Mouse (Mus musculus) bone marrow macrophage, adult 2 months (primary cell): Measurements from ENCODE around the gene Polr2i. TPM values are rescaled to one million over a fixed set of nuclear protein-coding genes. Genes with fewer than 3 reads are reported as not detected.
"Not testable (repeated sequence)": the region's sequence is repeated elsewhere in the genome, so short reads cannot be mapped to it uniquely, and the experiment has no call there.

ENCODE experiments used
- H3K27ac ChIP-seq: 2 replicates; pipeline ENCODE4 v1.5.1; 2012; ENCODE audit warnings: low read depth, low read length; ENCODE audit not compliant: insufficient read depth
- H3K4me1 ChIP-seq: 2 replicates; pipeline ENCODE4 v1.6.1; 2012; ENCODE audit warnings: low read length; ENCODE audit not compliant: control insufficient read depth, insufficient read depth
- H3K4me3 ChIP-seq: 2 replicates; pipeline ENCODE4 v1.5.1; 2012; ENCODE audit warnings: mild to moderate bottlenecking, low read length, moderate library complexity; ENCODE audit not compliant: insufficient read depth
- CTCF ChIP-seq: IDR thresholded peaks from 2 replicates; pipeline ENCODE4 v1.5.1; 2012; ENCODE audit warnings: low read depth, mild to moderate bottlenecking, low read length, moderate library complexity
- POLR2A ChIP-seq: IDR thresholded peaks from 2 replicates; pipeline ENCODE4 v1.6.1; 2012; ENCODE audit warnings: mild to moderate bottlenecking, low read depth, low read length, borderline replicate concordance
- polyA plus RNA-seq: library from polyadenylated mRNA; stranded (reverse); fragments of >200 nt; gene quantifications from 2 replicates; pipeline ENCODE4 v1.2.4, GENCODE M21; 2012; ENCODE audit not compliant: missing spikeins, insufficient read depth, insufficient read length

Gene Polr2i
- 47.6 and 50.3 TPM in 2 replicates for polyA plus RNA-seq

DNA sequence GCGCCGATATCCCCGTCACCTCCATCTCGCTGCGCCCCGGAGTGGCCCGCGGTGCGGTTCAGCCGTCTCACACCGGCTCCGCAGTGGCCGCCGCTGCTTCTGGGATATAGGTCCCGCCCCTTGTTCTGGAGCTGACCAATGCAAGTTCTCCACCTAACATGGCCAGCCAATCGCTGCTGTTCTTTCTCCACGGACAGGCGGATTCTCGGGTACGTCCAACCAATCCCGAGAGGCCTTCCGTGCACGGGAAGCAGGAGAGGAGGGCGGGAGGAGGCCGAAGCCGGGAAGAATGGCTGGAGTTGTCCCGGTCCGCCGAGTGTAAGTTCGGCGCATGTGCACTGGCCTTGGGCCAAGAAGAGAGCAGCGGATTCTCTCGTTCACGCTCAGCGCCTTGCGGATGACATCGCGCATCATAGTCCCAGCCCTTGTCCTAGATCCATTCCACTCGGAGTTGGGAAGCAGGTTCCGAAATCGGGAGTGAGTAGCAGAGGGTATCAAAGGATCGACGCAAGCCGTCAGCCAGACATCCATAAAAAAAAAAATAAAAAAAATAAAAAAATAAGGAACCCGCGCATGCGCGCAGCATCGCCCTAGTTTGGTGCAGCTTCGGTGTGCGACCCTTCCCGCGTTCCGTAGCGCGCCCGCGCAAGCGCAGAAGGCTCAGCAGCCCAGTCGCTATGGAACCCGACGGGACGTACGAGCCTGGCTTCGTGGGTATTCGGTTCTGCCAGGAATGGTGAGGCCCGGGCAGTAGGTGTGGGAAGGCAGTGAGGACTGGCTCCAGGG lies at the start of gene Polr2i, which contains the start of gene Tbcb:
Polr2i (plus strand) TSS at position 280 of the 786 bp plus-strand sequence.
Tbcb (minus strand) TSS at position 604 of the 786 bp plus-strand sequence.
- TF ChIP-seq CTCF (no peak), POLR2A (peak; percentile 62; the same call in 1 of the 2 replicates)
- Histone ChIP-seq H3K4me3 (peak within 1 kb of the TSS; percentile 78), H3K27ac (peak within 1 kb of the TSS; percentile 84)

DNA sequence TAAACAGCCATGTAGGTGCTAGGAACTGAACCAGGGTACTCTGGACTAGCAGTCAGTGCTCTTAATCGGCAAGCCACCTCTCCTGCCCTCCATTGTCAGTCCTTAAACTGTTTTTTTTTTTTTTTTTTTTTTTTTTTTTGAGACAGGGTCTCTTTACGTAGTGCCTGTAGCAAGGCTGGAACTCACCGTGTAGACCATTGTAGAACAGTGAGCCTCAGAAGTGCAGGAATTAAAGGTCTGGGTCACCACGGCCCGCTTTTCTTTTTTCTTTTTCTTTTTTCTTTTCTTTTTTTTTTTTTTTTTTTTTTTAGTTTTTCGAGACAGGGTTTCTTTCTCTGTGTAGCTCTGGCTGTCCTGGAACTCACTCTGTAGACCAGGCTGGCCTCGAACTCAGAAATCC lies 48.6 kb upstream of the Polr2i start:
- not testable (repeated sequence) for H3K4me3 ChIP-seq, H3K27ac ChIP-seq, H3K4me1 ChIP-seq

More for the DNA sequence above, at the start of gene Polr2i, which contains the start of gene Tbcb:
- 0 out of 2 replicates have a peak, but pooled peaks cover 4% of the 10 kb centered on the region for H3K4me1 ChIP-seq

DNA sequence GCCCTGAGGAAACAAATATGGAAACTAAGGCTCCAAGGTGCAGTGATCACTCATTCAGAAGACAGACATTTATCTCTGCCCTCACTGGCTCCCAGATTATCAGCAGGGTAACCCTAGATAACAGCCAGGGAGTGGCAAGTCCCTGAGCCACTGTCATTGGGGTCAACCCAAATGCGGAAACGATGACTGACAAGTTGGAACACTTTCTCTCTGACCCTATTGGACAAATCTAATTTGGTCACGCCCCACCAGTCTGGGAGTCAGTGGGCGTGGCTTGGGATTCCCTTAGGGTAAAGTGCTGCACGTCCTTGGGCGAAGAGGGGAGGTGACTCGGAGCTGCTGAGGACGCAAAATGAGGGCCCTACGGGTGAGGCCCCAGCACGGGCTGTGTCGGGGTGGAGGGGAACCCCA lies 47.9 kb upstream of the Polr2i start, which contains the start of gene Cox7a1:
Cox7a1 (plus strand) TSS at position 266 of the 411 bp plus-strand sequence.
- H3K27ac ChIP-seq = no peak within 1 kb of the TSS; the same call in 1 of the 2 replicates

DNA sequence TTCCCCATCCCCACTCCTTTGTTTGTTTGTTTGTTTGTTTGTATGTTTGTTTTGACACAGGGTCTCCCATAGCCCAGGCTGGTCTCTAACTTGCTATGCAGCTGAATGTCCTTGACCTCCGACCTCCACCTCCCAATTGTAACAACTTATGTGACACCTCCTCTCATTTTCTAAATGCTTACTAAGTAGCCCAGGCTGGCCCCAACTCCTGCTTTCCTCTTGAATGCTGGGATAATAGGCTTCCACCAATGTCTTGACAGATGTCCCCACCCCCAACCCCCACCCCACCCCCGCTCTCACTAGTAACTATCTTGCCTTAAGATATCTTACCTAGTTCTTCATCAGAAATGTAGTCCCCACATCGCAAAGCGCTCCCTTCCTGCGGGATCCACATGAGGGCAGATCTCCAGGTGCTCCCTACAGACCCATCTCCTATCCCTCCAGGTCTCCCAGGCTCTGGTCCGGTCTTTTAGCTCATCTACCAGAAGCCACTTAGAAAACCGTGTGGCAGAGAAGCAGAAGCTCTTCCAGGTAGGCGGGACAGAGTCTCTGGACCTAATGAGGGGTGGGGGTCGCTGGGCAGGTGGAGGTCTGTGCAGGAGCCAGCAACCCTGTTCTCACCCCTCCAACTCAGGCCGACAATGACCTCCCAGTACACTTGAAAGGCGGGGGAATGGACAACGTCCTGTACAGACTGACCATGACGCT lies 47.0 kb upstream of the Polr2i start:
- H3K4me1 ChIP-seq = no peaks in the 10 kb centered on the region
- no peak overlapping the region for H3K27ac ChIP-seq
- H3K4me3 ChIP-seq = no peak overlapping the region
- TF ChIP-seq CTCF (no peak), POLR2A (no peak)

More for the DNA sequence above, 47.9 kb upstream of the Polr2i start, which contains the start of gene Cox7a1:
- Histone ChIP-seq H3K4me3 (peak within 1 kb of the TSS; percentile 55), H3K4me1 (no peaks in the 10 kb centered on the region)
- TF ChIP-seq CTCF = no peak
- no peak for TF ChIP-seq POLR2A

DNA sequence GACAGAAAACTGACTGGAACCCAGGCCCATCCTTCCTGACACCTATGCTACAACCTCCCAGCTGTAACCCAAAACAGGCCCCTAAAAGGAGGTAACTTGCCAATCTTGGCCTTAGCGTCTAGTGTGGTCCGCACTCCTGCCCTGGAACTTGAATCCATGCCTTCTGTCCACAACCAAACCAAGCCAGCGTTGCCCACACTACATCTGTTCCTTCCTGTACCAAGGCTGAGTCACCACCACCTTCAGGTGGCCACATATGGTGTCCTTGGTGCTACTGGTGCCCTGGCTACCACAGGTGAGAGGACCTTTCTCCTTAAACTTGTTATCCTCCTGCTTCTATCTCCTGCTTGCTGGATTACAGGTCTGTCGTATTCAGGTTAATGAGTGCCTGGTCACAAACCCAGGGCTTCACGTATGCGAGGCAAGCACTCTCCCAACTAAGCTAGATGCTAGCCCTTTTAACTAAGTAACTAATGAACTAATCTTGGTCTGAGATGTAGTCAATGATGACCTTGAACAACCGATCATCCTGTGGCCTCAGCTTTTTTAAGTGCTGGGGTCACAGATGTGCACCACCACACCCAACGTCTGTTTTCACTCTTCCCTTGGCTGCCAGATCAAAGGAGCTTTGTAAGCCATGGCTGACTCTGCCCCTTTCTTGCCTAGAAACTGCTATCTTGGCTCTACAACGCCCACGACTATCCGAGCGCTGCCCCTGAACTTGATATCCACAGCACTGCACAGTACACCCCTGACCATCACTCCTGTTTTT lies 43.2 kb upstream of the Polr2i start:
- TF ChIP-seq CTCF (no peak), POLR2A (no peak)
- Histone ChIP-seq H3K4me1 (peaks cover 5% of the 10 kb centered on the region), H3K4me3 (no peak overlapping the region), H3K27ac (no peak overlapping the region)

DNA sequence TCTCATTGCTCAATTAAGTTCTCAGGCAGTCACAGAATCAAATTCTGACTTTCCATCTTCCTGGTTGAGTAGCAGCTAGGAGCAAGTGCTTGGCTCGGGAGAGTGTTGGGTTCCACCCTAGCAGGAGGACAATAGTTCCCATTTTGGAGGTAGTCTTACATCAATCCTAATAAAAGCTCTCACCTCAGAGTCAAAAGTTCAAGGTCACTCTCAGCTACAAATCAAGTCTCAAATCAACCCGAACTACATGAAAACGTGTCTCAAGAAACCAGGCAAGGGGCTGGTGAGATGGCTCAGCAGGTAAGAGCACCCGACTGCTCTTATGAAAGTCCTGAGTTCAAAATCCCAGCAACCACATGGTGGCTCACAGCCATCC lies 42.6 kb upstream of the Polr2i start:
- no peak overlapping the region for H3K4me3 ChIP-seq
- TF ChIP-seq POLR2A = no peak
- no peak for TF ChIP-seq CTCF
- peaks cover 5% of the 10 kb centered on the region for H3K4me1 ChIP-seq
- H3K27ac ChIP-seq = no peak overlapping the region

DNA sequence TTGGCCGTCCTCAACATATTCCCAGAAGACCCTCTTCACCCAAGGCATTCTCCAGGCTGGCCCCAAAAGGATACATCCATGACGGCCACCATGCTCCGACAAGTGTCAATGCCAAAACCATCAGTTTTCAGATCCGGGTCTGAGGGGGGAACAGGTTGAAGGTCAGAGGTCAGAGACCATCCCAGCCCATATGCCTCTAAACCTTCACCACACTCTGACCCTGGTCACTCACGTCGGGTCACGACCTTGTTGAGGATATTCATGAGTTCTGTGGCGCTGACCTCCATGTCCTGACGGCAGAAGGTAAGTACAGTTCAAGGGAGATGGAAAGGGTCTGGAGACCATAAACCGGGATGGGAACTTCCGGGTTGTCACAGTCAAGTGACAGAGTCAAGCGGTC lies 39.7 kb upstream of the Polr2i start:
- H3K4me1 ChIP-seq = peaks cover 23% of the 10 kb centered on the region
- H3K4me3 ChIP-seq = no peak overlapping the region
- no peak for TF ChIP-seq POLR2A
- H3K27ac ChIP-seq = no peak overlapping the region

DNA sequence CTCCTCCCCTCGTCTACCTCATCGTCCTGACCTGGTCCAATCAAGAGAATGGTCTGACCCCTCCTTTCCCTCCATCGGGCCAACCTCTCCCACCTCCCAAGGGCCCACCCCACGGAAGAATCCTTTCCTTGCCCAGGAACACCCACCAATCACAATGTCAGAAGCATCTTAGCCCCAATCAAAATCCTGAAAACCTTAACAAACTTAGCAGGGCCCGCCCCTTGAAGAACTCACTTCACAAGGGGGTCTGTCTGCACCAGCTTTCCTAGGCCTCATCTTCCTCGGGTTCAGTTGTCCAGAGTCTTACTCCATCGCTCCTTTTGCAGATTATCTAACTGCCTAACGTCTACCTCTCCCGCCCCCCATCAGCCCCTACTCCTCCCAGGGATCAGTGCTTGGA lies 38.7 kb upstream of the Polr2i start:
- Histone ChIP-seq H3K4me3 (peak overlapping the region; percentile 66), H3K4me1 (peaks cover 23% of the 10 kb centered on the region), H3K27ac (no peak overlapping the region)
- TF ChIP-seq POLR2A = no peak
- no peak for TF ChIP-seq CTCF

DNA sequence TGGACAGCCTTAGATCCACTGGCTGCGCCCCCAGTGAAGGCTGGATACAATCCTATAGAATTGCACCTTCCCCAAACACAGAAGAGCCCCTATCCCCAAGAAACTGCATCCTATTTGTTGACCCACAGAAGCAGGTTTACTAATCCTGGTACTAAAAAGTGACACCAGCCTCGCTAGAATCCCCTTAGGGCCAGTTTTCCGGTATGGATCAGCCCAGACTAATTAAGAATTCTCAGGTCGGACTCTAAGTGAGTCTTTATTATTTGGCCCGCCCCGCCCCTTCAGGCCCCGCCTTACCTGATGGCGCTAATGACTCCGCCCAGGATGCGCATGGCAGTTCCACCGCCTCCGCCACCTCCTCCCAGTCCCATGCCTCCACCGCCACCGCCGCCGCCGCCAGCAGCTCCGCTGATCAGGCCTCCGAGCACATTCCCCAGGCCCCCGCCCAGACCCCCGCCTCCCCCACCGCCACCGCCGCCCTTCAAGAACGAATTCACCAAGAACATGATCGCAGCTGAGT lies 38.1 kb upstream of the Polr2i start:
- TF ChIP-seq POLR2A (no peak), CTCF (no peak)
- peaks cover 23% of the 10 kb centered on the region for H3K4me1 ChIP-seq
- H3K27ac ChIP-seq = no peak overlapping the region; the same call in 1 of the 2 replicates
- peak overlapping the region; percentile 66 for H3K4me3 ChIP-seq
